ENCODE assay signal across 13 mouse cellular contexts in the genomic region with DNA sequence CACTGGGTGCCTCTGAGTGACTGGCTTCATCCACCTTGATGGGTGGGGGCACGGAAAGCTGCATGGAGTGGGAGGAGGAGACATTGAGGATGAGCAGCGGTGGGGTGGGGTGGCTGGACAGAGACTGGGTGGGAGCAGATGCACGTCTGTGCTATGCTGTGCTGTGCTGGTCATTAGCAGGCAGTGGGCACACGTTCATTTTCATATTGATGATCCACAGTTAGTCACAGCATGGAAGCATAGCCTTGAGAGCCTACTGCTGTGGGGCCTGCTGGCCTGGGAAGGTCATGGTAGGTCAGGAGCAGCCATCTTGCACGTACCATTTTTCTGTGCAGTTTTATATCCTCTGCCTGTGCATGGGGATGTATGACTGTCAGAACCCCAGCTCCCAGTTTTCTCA. TPM values are rescaled to one million over a fixed set of nuclear protein-coding genes. Genes with fewer than 3 reads are reported as not detected.
DNase-seq lines count a peak whose midpoint lies in the region; ATAC-seq lines count a peak whose summit lies in the region.
"Had no signal": no experiment of that assay in that cellular context is flagged by ENCODE, and none has a peak within 500 bp of the region (broad histone marks: within the 10 kb centered on the region; RNA-seq: fewer than 3 reads in every experiment).

No protein-coding gene starts in this region.

- intact Hi-C loops in heart, postnatal 10 days (cut with DNase I), result loop anchor here (5.0 kb wide), 1 partner anchor 121 kb away; no protein-coding TSS in a partner anchor
- intact Hi-C loops in left cerebral cortex, postnatal 4 days (cut with DNase I), result no loop called here

- peaks cover 78% of the 10 kb centered on the region for H3K4me1 ChIP-seq in heart, embryonic 15.5 days (replicated peaks)
- H3K4me1 ChIP-seq in lung, embryonic 16.5 days (replicated peaks; ENCODE audit: control insufficient read depth, insufficient read depth, low read length), result peaks cover 52% of the 10 kb centered on the region
- peaks cover 48% of the 10 kb centered on the region for H3K4me1 ChIP-seq in intestine, embryonic 14.5 days (replicated peaks; ENCODE audit: control insufficient read depth, insufficient read depth, low read length)
- H3K4me1 ChIP-seq in stomach, embryonic 15.5 days, result peaks cover 45% of the 10 kb centered on the region

- no peak overlapping the region for H3K4me3 ChIP-seq in heart, embryonic 15.5 days
- H3K4me3 ChIP-seq in lung, embryonic 16.5 days (ENCODE audit: low read length), result no peak overlapping the region
- H3K4me3 ChIP-seq in intestine, embryonic 14.5 days (ENCODE audit: low read depth, low read length), result no peak overlapping the region
- H3K4me3 ChIP-seq in stomach, embryonic 15.5 days (replicated peaks), result no peak overlapping the region

- H3K36me3 ChIP-seq in heart, embryonic 15.5 days, result no peaks in the 10 kb centered on the region
- 0 out of 2 replicates have a peak, but pooled peaks cover 3% of the 10 kb centered on the region for H3K36me3 ChIP-seq in lung, embryonic 16.5 days (ENCODE audit: control insufficient read depth, insufficient read depth, low read length)
- peaks cover 15% of the 10 kb centered on the region for H3K36me3 ChIP-seq in intestine, embryonic 14.5 days (ENCODE audit: control insufficient read depth, insufficient read depth, low read length)
- 0 out of 2 replicates have a peak, but pooled peaks cover 4% of the 10 kb centered on the region for H3K36me3 ChIP-seq in stomach, embryonic 15.5 days

- WGBS in heart, embryonic 15.5 days, result 84% methylated on average over 5 of the region's 5 CpGs
- WGBS in lung, embryonic 16.5 days, result 70% methylated on average over 5 of the region's 5 CpGs
- WGBS in intestine, embryonic 14.5 days, result 78% methylated on average over 5 of the region's 5 CpGs
- WGBS in stomach, embryonic 15.5 days, result 79% methylated on average over 5 of the region's 5 CpGs

- no peak for ATAC-seq in heart, embryonic 15.5 days (replicated peaks; ENCODE audit: insufficient number of reproducible peaks, insufficient read depth, low FRiP score, low read depth)
- no peak for ATAC-seq in lung, embryonic 16.5 days (ENCODE audit: low read depth)
- ATAC-seq in intestine, embryonic 14.5 days (replicated peaks; ENCODE audit: low FRiP score, low TSS enrichment, low read depth), result no peak
- no peak for ATAC-seq in stomach, embryonic 15.5 days (ENCODE audit: insufficient read depth, low FRiP score, low read depth)
- ATAC-seq: CD4-positive, CD25-positive, alpha-beta regulatory T cell, adult 4 months; Patski had no signal

- 0 out of 2 replicates have a peak overlapping the region, but pooled peaks have one; percentile 46 for H3K27ac ChIP-seq in heart, embryonic 15.5 days
- peak overlapping the region; percentile 95 for H3K27ac ChIP-seq in lung, embryonic 16.5 days (ENCODE audit: low read length)
- peak overlapping the region; percentile 83; the same call in 1 of the 2 replicates for H3K27ac ChIP-seq in intestine, embryonic 14.5 days (ENCODE audit: low read depth)
- H3K27ac ChIP-seq in stomach, embryonic 15.5 days, result peak overlapping the region; percentile 83; the same call in 1 of the 2 replicates

- no peak for DNase-seq in heart, postnatal 10 days
- DNase-seq in lung, postnatal 4 days, result no peak
- DNase-seq in intestine, embryonic 14.5 days (ENCODE audit: low spot score), result no peak
- DNase-seq in right cerebral cortex, postnatal 10 days (ENCODE audit: low spot score in 2 of 2), result no peak
- no peak for DNase-seq in left cerebral cortex, postnatal 4 days
- DNase-seq: cerebellum, adult 18-20 months; spleen, adult 18-20 months; thymus, postnatal 25 days had no signal

- no peak overlapping the region for H3K4me2 ChIP-seq in heart, embryonic 15.5 days
- no peak overlapping the region for H3K4me2 ChIP-seq in lung, embryonic 16.5 days (ENCODE audit: low read depth, low read length)
- H3K4me2 ChIP-seq in intestine, embryonic 14.5 days (ENCODE audit: low read length), result no peak overlapping the region
- no peak overlapping the region for H3K4me2 ChIP-seq in stomach, embryonic 15.5 days

- no peaks in the 10 kb centered on the region for H3K9me3 ChIP-seq in heart, embryonic 15.5 days (replicated peaks)
- H3K9me3 ChIP-seq in lung, embryonic 16.5 days (ENCODE audit: control insufficient read depth, low read length), result no peaks in the 10 kb centered on the region
- no peaks in the 10 kb centered on the region for H3K9me3 ChIP-seq in intestine, embryonic 14.5 days (ENCODE audit: control insufficient read depth, low read length)
- no peaks in the 10 kb centered on the region for H3K9me3 ChIP-seq in stomach, embryonic 15.5 days

- H3K9ac ChIP-seq in heart, embryonic 15.5 days, result no peak overlapping the region
- H3K9ac ChIP-seq in lung, embryonic 16.5 days (ENCODE audit: low read length), result peak overlapping the region; percentile 50
- no peak overlapping the region for H3K9ac ChIP-seq in intestine, embryonic 14.5 days (ENCODE audit: low read length)
- no peak overlapping the region for H3K9ac ChIP-seq in stomach, embryonic 15.5 days

- H3K27me3 ChIP-seq in heart, embryonic 15.5 days, result no peaks in the 10 kb centered on the region
- no peaks in the 10 kb centered on the region for H3K27me3 ChIP-seq in lung, embryonic 16.5 days (ENCODE audit: control insufficient read depth, insufficient read depth, low read depth, low read length)
- H3K27me3 ChIP-seq in intestine, embryonic 14.5 days (replicated peaks; ENCODE audit: control insufficient read depth, insufficient read depth, low read length), result no peaks in the 10 kb centered on the region
- no peaks in the 10 kb centered on the region for H3K27me3 ChIP-seq in stomach, embryonic 15.5 days (replicated peaks)
- H3K27me3 ChIP-seq: Patski had no signal

RNA-seq across cellular contexts. Expression of a gene that starts 56.0 kb away (rescaled TPM):
- polyA plus RNA-seq in heart, embryonic 15.5 days (2015; fragmentation: Nextera tagmentation; extraction: Ambion mirVana), result 363 and 375 TPM in 2 replicates
- total RNA-seq in heart, postnatal 10 days (2021), result 100 to 1,000 TPM; 394 to 406 TPM
- 454 and 473 TPM in 2 replicates for polyA plus RNA-seq in lung, embryonic 16.5 days (2015; fragmentation: Nextera tagmentation; extraction: Ambion mirVana)
- polyA plus RNA-seq in intestine, embryonic 14.5 days (2014; fragmentation: Nextera tagmentation; extraction: Ambion mirVana), result 313 and 325 TPM in 2 replicates
- 375 and 416 TPM in 2 replicates for polyA plus RNA-seq in stomach, embryonic 15.5 days (2015; fragmentation: Nextera tagmentation; extraction: Ambion mirVana)
- 100 to 1,000 TPM; 298 to 302 TPM for total RNA-seq in left cerebral cortex, postnatal 4 days (2021)
